Mouse (Mus musculus): ENCODE results near the gene Epor.

DNA sequence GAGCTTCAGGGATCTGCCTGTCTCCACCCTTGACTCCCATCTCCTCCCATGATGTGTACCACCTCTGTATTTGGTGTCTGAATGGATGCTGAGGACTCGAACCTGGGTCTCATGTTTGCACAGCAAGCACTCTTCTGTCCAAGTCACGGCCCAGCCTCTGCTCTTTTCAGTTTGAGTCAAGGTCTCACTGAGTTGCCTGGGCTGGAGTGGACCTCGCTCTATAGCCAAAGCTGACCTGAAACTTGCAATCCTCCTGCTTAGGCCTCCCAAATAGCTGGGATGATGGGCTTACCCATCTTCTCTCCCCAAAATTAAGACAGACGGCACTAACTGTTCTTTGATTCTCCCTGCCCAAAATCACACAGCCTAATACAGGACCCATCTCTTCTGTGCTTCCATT lies 40.3 kb downstream of the Epor start:
- TF ChIP-seq POLR2A (IDR thresholded peaks at IDR 0.05; ENCODE audit: borderline replicate concordance, control insufficient read depth, low read depth, low read length) (no peak), CTCF (IDR thresholded peaks at IDR 0.05; ENCODE audit: control insufficient read depth, insufficient read depth, low read length) (no peak)
